Mouse (Mus musculus) ZHBTc4 (cell line): ENCODE measurements at regions not wholly inside any gene's neighbourhood (a gene's known extent, or its start where the extent isn't known, plus 50 kb on each side); places are given as distances from the start of the nearest gene placed in this dataset.
"Not testable (repeated sequence)": the region's sequence is repeated elsewhere in the genome, so short reads cannot be mapped to it uniquely, and the experiment has no call there.

Source experiments
- DNase-seq: peaks from one replicate; pipeline ENCODE4 v3.0.0-alpha.2; 2011; ENCODE audit warnings: low read depth, low spot score

- no peak for DNase-seq
Measured at GRCm38 (mm10) chrX:50504047-50504446, 75.7 kb upstream of the Olfr1324 start.

- no peak for DNase-seq
Measured at GRCm38 (mm10) chrX:50501181-50501580, 72.9 kb upstream of the Olfr1324 start.

- not testable (repeated sequence) for DNase-seq
Measured at GRCm38 (mm10) chrX:50490477-50490967, 62.2 kb upstream of the Olfr1324 start.
